Mouse (Mus musculus): ENCODE data around the gene Itpr2. TPM values are rescaled to one million over a fixed set of nuclear protein-coding genes. Genes with fewer than 3 reads are reported as not detected.

Itpr2 gene
- polyA plus RNA-seq, 1 experiment = 31.9 TPM

GRCm38 (mm10) chr6:146460936-146461335 is 41.1 kb downstream of the Itpr2 start:
- Histone ChIP-seq H3K4me3 (ENCODE audit: insufficient read depth, low read depth, low read length) (no peak overlapping the region), H3K36me3 (ENCODE audit: control insufficient read depth, insufficient read depth, low read length) (no peaks in the 10 kb centered on the region), H3K4me1 (ENCODE audit: control insufficient read depth, insufficient read depth, low read length) (peaks cover 6% of the 10 kb centered on the region; the same call in 1 of the 2 replicates), H3K27ac (ENCODE audit: insufficient read depth, low read depth, low read length) (peak overlapping the region; percentile 46; the same call in 1 of the 2 replicates), H3K27me3 (replicated peaks; ENCODE audit: control insufficient read depth, insufficient read depth, low read length) (no peaks in the 10 kb centered on the region)
- WGBS = 56% methylated on average over 8 of the region's 8 CpGs
- DNase-seq = peak; percentile 58
- TF ChIP-seq CTCF (conservative IDR thresholded peaks at IDR 0.05; ENCODE audit: insufficient read depth, insufficient read length, low read depth, low read length) (no peak), POLR2A (IDR thresholded peaks at IDR 0.05; ENCODE audit: low read depth, low read length) (no peak)

GRCm38 (mm10) chr6:146458436-146458835 is 43.6 kb downstream of the Itpr2 start:
- no peak for TF ChIP-seq CTCF (conservative IDR thresholded peaks at IDR 0.05; ENCODE audit: insufficient read depth, insufficient read length, low read depth, low read length)
- TF ChIP-seq POLR2A (IDR thresholded peaks at IDR 0.05; ENCODE audit: low read depth, low read length) = no peak
- H3K36me3 ChIP-seq (ENCODE audit: control insufficient read depth, insufficient read depth, low read length) = no peaks in the 10 kb centered on the region
- H3K4me3 ChIP-seq (ENCODE audit: insufficient read depth, low read depth, low read length) = no peak overlapping the region
- no peaks in the 10 kb centered on the region for H3K27me3 ChIP-seq (replicated peaks; ENCODE audit: control insufficient read depth, insufficient read depth, low read length)
- no peak for DNase-seq
- 57% methylated on average over 5 of the region's 5 CpGs for WGBS
- H3K27ac ChIP-seq (ENCODE audit: insufficient read depth, low read depth, low read length) = no peak overlapping the region
- peaks cover 6% of the 10 kb centered on the region; the same call in 1 of the 2 replicates for H3K4me1 ChIP-seq (ENCODE audit: control insufficient read depth, insufficient read depth, low read length)

- H3K27ac ChIP-seq (ENCODE audit: insufficient read depth, low read depth, low read length) = no peak overlapping the region
- no peaks in the 10 kb centered on the region for H3K27me3 ChIP-seq (replicated peaks; ENCODE audit: control insufficient read depth, insufficient read depth, low read length)
- WGBS = 89% methylated on average over 5 of the region's 5 CpGs
- TF ChIP-seq CTCF (conservative IDR thresholded peaks at IDR 0.05; ENCODE audit: insufficient read depth, insufficient read length, low read depth, low read length) = no peak
- H3K4me3 ChIP-seq (ENCODE audit: insufficient read depth, low read depth, low read length) = no peak overlapping the region
- peaks cover 6% of the 10 kb centered on the region; the same call in 1 of the 2 replicates for H3K4me1 ChIP-seq (ENCODE audit: control insufficient read depth, insufficient read depth, low read length)
- no peaks in the 10 kb centered on the region for H3K36me3 ChIP-seq (ENCODE audit: control insufficient read depth, insufficient read depth, low read length)
- no peak for DNase-seq
Observed at GRCm38 (mm10) chr6:146456741-146457140, 45.3 kb downstream of the Itpr2 start.

- DNase-seq = no peak
- Histone ChIP-seq H3K27me3 (replicated peaks; ENCODE audit: control insufficient read depth, insufficient read depth, low read length) (no peaks in the 10 kb centered on the region), H3K27ac (ENCODE audit: insufficient read depth, low read depth, low read length) (no peak overlapping the region), H3K4me3 (ENCODE audit: insufficient read depth, low read depth, low read length) (no peak overlapping the region), H3K4me1 (ENCODE audit: control insufficient read depth, insufficient read depth, low read length) (peaks cover 3% of the 10 kb centered on the region; the same call in 1 of the 2 replicates), H3K36me3 (ENCODE audit: control insufficient read depth, insufficient read depth, low read length) (no peaks in the 10 kb centered on the region)
- 84% methylated on average over 10 of the region's 10 CpGs for WGBS
- TF ChIP-seq CTCF (conservative IDR thresholded peaks at IDR 0.05; ENCODE audit: insufficient read depth, insufficient read length, low read depth, low read length) (no peak), POLR2A (IDR thresholded peaks at IDR 0.05; ENCODE audit: low read depth, low read length) (no peak)
Observed at GRCm38 (mm10) chr6:146454520-146455511, 47.2 kb downstream of the Itpr2 start.

- no peak for TF ChIP-seq POLR2A (IDR thresholded peaks at IDR 0.05; ENCODE audit: low read depth, low read length)
- no peak for TF ChIP-seq CTCF (conservative IDR thresholded peaks at IDR 0.05; ENCODE audit: insufficient read depth, insufficient read length, low read depth, low read length)
- WGBS = 85% methylated on average over 16 of the region's 16 CpGs
- DNase-seq = no peak
Observed at GRCm38 (mm10) chr6:146452474-146452873, 49.5 kb downstream of the Itpr2 start.

GRCm38 (mm10) chr6:146446032-146446704 is 55.9 kb downstream of the Itpr2 start:
- Histone ChIP-seq H3K4me3 (ENCODE audit: insufficient read depth, low read depth, low read length) (no peak overlapping the region), H3K27me3 (replicated peaks; ENCODE audit: control insufficient read depth, insufficient read depth, low read length) (no peaks in the 10 kb centered on the region), H3K27ac (ENCODE audit: insufficient read depth, low read depth, low read length) (no peak overlapping the region), H3K4me1 (ENCODE audit: control insufficient read depth, insufficient read depth, low read length) (no peaks in the 10 kb centered on the region), H3K36me3 (ENCODE audit: control insufficient read depth, insufficient read depth, low read length) (no peaks in the 10 kb centered on the region)
- DNase-seq = no peak
- TF ChIP-seq CTCF (conservative IDR thresholded peaks at IDR 0.05; ENCODE audit: insufficient read depth, insufficient read length, low read depth, low read length) (no peak), POLR2A (IDR thresholded peaks at IDR 0.05; ENCODE audit: low read depth, low read length) (no peak)
- WGBS = 92% methylated on average over 11 of the region's 11 CpGs

More at GRCm38 (mm10) chr6:146452474-146452873, 49.5 kb downstream of the Itpr2 start:
- no peaks in the 10 kb centered on the region; the same call in 1 of the 2 replicates for H3K4me1 ChIP-seq (ENCODE audit: control insufficient read depth, insufficient read depth, low read length)
- H3K27me3 ChIP-seq (replicated peaks; ENCODE audit: control insufficient read depth, insufficient read depth, low read length) = no peaks in the 10 kb centered on the region
- no peaks in the 10 kb centered on the region for H3K36me3 ChIP-seq (ENCODE audit: control insufficient read depth, insufficient read depth, low read length)
- H3K27ac ChIP-seq (ENCODE audit: insufficient read depth, low read depth, low read length) = no peak overlapping the region
- H3K4me3 ChIP-seq (ENCODE audit: insufficient read depth, low read depth, low read length) = no peak overlapping the region

GRCm38 (mm10) chr6:146439826-146440225 is 62.2 kb downstream of the Itpr2 start:
- H3K4me1 ChIP-seq (ENCODE audit: control insufficient read depth, insufficient read depth, low read length) = no peaks in the 10 kb centered on the region
- TF ChIP-seq POLR2A (IDR thresholded peaks at IDR 0.05; ENCODE audit: low read depth, low read length) = no peak
- no peak for TF ChIP-seq CTCF (conservative IDR thresholded peaks at IDR 0.05; ENCODE audit: insufficient read depth, insufficient read length, low read depth, low read length)
- WGBS = 63% methylated on average over 2 of the region's 2 CpGs
- no peak for DNase-seq
- no peak overlapping the region for H3K27ac ChIP-seq (ENCODE audit: insufficient read depth, low read depth, low read length)
- no peaks in the 10 kb centered on the region for H3K36me3 ChIP-seq (ENCODE audit: control insufficient read depth, insufficient read depth, low read length)
- H3K27me3 ChIP-seq (replicated peaks; ENCODE audit: control insufficient read depth, insufficient read depth, low read length) = no peaks in the 10 kb centered on the region
- no peak overlapping the region for H3K4me3 ChIP-seq (ENCODE audit: insufficient read depth, low read depth, low read length)

Measured in kidney, adult 2 months (tissue).